Mouse (Mus musculus): Measurements from ENCODE around the gene Gtf3c1. TPM values are rescaled to one million over a fixed set of nuclear protein-coding genes. Genes with fewer than 3 reads are reported as not detected.

The Gtf3c1 gene
- polyA plus RNA-seq, 1 experiment from 2014 or later, result 30.5 TPM

DNA sequence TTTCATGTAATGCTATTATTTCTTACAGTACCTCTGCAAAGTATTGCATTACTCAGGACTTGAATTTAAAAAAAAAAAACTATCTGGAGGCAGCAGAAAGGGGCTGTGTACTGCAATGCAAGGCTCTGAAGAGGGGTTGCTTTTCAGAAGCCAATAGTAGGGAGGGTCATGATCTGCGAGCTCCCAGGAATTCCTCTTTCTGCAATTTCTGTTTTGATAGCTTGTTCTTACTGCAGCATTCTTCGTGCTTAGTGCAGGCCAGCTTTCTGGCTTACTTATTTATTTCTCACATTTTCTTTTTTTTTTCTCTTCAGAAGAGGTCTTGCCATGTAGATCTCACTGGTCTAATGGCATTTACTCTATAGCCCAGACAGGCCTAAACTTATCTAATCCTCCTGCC, 32.9 kb upstream of the Gtf3c1 start:
- WGBS, result 74% methylated on average over 2 of the region's 2 CpGs
- no peak for ATAC-seq (ENCODE audit: low read depth)

DNA sequence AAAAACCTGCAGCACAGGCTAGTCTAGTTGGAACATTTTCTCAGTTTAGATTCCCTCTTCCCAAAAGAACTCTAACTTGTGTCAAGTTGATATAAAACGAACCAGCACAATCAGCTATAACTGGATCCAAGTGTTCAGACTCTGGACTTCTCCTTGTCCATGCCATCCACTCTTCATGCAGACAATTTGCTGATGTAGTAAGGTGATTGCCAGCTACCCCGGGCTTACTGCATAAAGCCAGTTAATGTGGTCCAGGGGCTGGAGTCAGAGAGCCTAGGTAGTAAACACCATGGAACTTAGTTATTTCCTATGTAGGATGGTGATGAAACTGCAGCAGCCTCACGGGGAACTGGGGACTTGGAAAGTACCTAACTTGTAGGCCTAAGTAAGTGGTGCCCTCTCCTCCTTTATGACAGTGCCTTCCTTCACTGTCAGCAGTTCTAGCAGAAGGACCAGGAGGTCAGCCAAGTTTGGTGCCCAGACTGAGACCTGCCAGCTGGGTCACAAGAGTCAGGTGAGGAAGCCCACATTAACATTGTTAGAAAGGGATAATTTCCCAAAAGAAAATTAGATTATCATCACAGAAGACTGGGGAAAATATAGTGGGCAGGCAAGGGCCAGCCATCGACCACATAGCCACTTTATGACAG, 28.9 kb upstream of the Gtf3c1 start:
- ATAC-seq (ENCODE audit: low read depth), result no peak
- no peaks in the 10 kb centered on the region for H3K36me3 ChIP-seq (ENCODE audit: control insufficient read depth, insufficient read depth, low read length)
- peaks cover 3% of the 10 kb centered on the region; the same call in 1 of the 2 replicates for H3K4me1 ChIP-seq (replicated peaks; ENCODE audit: control insufficient read depth, insufficient read depth, low read length)
- no peak overlapping the region for H3K27ac ChIP-seq (ENCODE audit: low read length)
- H3K9me3 ChIP-seq (ENCODE audit: control insufficient read depth, low read length), result no peaks in the 10 kb centered on the region
- no peak overlapping the region for H3K9ac ChIP-seq (ENCODE audit: low read length)
- no peak overlapping the region for H3K4me3 ChIP-seq (ENCODE audit: low read length)
- H3K4me2 ChIP-seq (ENCODE audit: low read depth, low read length), result no peak overlapping the region
- no peaks in the 10 kb centered on the region for H3K27me3 ChIP-seq (ENCODE audit: control insufficient read depth, insufficient read depth, low read depth, low read length)
- WGBS, result 80% methylated on average over 4 of the region's 4 CpGs

More for the DNA sequence above, 32.9 kb upstream of the Gtf3c1 start:
- no peaks in the 10 kb centered on the region for H3K27me3 ChIP-seq (ENCODE audit: control insufficient read depth, insufficient read depth, low read depth, low read length)
- H3K36me3 ChIP-seq (ENCODE audit: control insufficient read depth, insufficient read depth, low read length), result no peaks in the 10 kb centered on the region
- no peak overlapping the region for H3K4me2 ChIP-seq (ENCODE audit: low read depth, low read length)
- no peak overlapping the region for H3K4me3 ChIP-seq (ENCODE audit: low read length)
- H3K9ac ChIP-seq (ENCODE audit: low read length), result no peak overlapping the region
- H3K4me1 ChIP-seq (replicated peaks; ENCODE audit: control insufficient read depth, insufficient read depth, low read length), result peaks cover 3% of the 10 kb centered on the region; the same call in 1 of the 2 replicates
- no peaks in the 10 kb centered on the region for H3K9me3 ChIP-seq (ENCODE audit: control insufficient read depth, low read length)
- no peak overlapping the region for H3K27ac ChIP-seq (ENCODE audit: low read length)

GRCm38 (mm10) chr7:125733791-125734190, 26.2 kb upstream of the Gtf3c1 start:
- no peak overlapping the region for H3K9ac ChIP-seq (ENCODE audit: low read length)
- no peak overlapping the region for H3K4me3 ChIP-seq (ENCODE audit: low read length)
- H3K27me3 ChIP-seq (ENCODE audit: control insufficient read depth, insufficient read depth, low read depth, low read length), result no peaks in the 10 kb centered on the region
- 78% methylated on average over 4 of the region's 4 CpGs for WGBS
- H3K4me2 ChIP-seq (ENCODE audit: low read depth, low read length), result no peak overlapping the region
- ATAC-seq (ENCODE audit: low read depth), result no peak
- no peak overlapping the region for H3K27ac ChIP-seq (ENCODE audit: low read length)
- no peaks in the 10 kb centered on the region for H3K4me1 ChIP-seq (replicated peaks; ENCODE audit: control insufficient read depth, insufficient read depth, low read length)
- H3K9me3 ChIP-seq (ENCODE audit: control insufficient read depth, low read length), result no peaks in the 10 kb centered on the region
- no peaks in the 10 kb centered on the region for H3K36me3 ChIP-seq (ENCODE audit: control insufficient read depth, insufficient read depth, low read length)

DNA sequence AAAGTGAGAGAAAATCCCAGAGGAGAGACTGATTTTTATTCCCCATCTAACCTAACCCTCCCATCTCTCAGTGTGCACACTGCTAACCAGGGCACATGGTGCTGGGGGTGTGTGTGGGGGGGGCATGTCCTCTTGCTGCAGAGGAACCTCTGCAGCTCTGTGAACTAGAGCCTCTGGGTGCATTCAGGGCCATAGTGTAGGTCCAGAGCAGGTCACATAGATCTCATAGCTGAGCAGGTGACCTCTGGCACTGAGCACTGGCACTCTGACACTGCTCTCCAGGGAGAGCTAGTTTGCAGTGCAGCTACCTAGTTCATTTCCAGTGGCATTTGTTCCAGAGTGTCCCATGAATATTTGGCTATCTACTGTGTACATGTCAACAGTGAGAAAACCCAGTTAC, 24.1 kb upstream of the Gtf3c1 start:
- Histone ChIP-seq H3K9ac (ENCODE audit: low read length) (no peak overlapping the region), H3K27ac (ENCODE audit: low read length) (no peak overlapping the region), H3K36me3 (ENCODE audit: control insufficient read depth, insufficient read depth, low read length) (no peaks in the 10 kb centered on the region), H3K27me3 (ENCODE audit: control insufficient read depth, insufficient read depth, low read depth, low read length) (no peaks in the 10 kb centered on the region), H3K9me3 (ENCODE audit: control insufficient read depth, low read length) (no peaks in the 10 kb centered on the region), H3K4me3 (ENCODE audit: low read length) (no peak overlapping the region), H3K4me2 (ENCODE audit: low read depth, low read length) (no peak overlapping the region), H3K4me1 (replicated peaks; ENCODE audit: control insufficient read depth, insufficient read depth, low read length) (no peaks in the 10 kb centered on the region)
- ATAC-seq (ENCODE audit: low read depth), result no peak

- H3K9me3 ChIP-seq (ENCODE audit: control insufficient read depth, low read length), result no peaks in the 10 kb centered on the region
- 51% methylated on average over 5 of the region's 5 CpGs for WGBS
- ATAC-seq (ENCODE audit: low read depth), result no peak
- H3K36me3 ChIP-seq (ENCODE audit: control insufficient read depth, insufficient read depth, low read length), result no peaks in the 10 kb centered on the region
- no peak overlapping the region for H3K4me2 ChIP-seq (ENCODE audit: low read depth, low read length)
- H3K4me1 ChIP-seq (replicated peaks; ENCODE audit: control insufficient read depth, insufficient read depth, low read length), result peaks cover 9% of the 10 kb centered on the region
- H3K4me3 ChIP-seq (ENCODE audit: low read length), result no peak overlapping the region
- H3K27me3 ChIP-seq (ENCODE audit: control insufficient read depth, insufficient read depth, low read depth, low read length), result no peaks in the 10 kb centered on the region
- no peak overlapping the region for H3K9ac ChIP-seq (ENCODE audit: low read length)
- no peak overlapping the region for H3K27ac ChIP-seq (ENCODE audit: low read length)
Measured at GRCm38 (mm10) chr7:125723189-125723972, 15.8 kb upstream of the Gtf3c1 start.

- ATAC-seq (ENCODE audit: low read depth), result no peak
- H3K4me1 ChIP-seq (replicated peaks; ENCODE audit: control insufficient read depth, insufficient read depth, low read length), result peaks cover 9% of the 10 kb centered on the region
Measured at GRCm38 (mm10) chr7:125722127-125722526, 14.5 kb upstream of the Gtf3c1 start.

GRCm38 (mm10) chr7:125721033-125721432, 13.5 kb upstream of the Gtf3c1 start:
- WGBS, result 51% methylated on average over 4 of the region's 4 CpGs
- H3K9me3 ChIP-seq (ENCODE audit: control insufficient read depth, low read length), result no peaks in the 10 kb centered on the region
- no peaks in the 10 kb centered on the region for H3K36me3 ChIP-seq (ENCODE audit: control insufficient read depth, insufficient read depth, low read length)
- H3K27me3 ChIP-seq (ENCODE audit: control insufficient read depth, insufficient read depth, low read depth, low read length), result no peaks in the 10 kb centered on the region
- H3K4me2 ChIP-seq (ENCODE audit: low read depth, low read length), result no peak overlapping the region
- H3K27ac ChIP-seq (ENCODE audit: low read length), result peak overlapping the region; percentile 56
- ATAC-seq (ENCODE audit: low read depth), result peak; percentile 73
- no peak overlapping the region for H3K4me3 ChIP-seq (ENCODE audit: low read length)
- no peak overlapping the region for H3K9ac ChIP-seq (ENCODE audit: low read length)
- H3K4me1 ChIP-seq (replicated peaks; ENCODE audit: control insufficient read depth, insufficient read depth, low read length), result peaks cover 17% of the 10 kb centered on the region

More at GRCm38 (mm10) chr7:125722127-125722526, 14.5 kb upstream of the Gtf3c1 start:
- Histone ChIP-seq H3K9ac (ENCODE audit: low read length) (no peak overlapping the region), H3K27ac (ENCODE audit: low read length) (no peak overlapping the region), H3K36me3 (ENCODE audit: control insufficient read depth, insufficient read depth, low read length) (no peaks in the 10 kb centered on the region), H3K27me3 (ENCODE audit: control insufficient read depth, insufficient read depth, low read depth, low read length) (no peaks in the 10 kb centered on the region), H3K9me3 (ENCODE audit: control insufficient read depth, low read length) (no peaks in the 10 kb centered on the region), H3K4me2 (ENCODE audit: low read depth, low read length) (no peak overlapping the region), H3K4me3 (ENCODE audit: low read length) (no peak overlapping the region)

DNA sequence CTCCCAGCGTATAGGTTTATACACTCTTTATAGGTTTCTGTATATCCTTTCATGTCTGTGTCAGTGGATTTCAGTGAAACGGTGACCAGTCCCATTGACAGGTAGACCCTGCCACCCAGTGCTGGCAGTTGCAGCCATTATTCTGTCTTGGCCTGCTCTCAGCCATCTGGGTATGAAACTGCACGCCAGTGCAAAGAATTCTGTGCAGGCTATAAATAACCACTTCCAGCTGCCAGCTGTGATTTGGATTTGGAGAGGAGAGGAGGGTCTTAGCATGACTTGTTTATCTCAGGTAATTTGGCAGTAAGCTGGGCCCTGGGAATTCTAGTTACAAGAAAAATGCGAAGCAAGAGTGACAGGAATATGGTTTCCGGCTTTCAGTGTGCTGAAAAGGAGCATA, 12.8 kb upstream of the Gtf3c1 start:
- Histone ChIP-seq H3K36me3 (ENCODE audit: control insufficient read depth, insufficient read depth, low read length) (no peaks in the 10 kb centered on the region), H3K4me1 (replicated peaks; ENCODE audit: control insufficient read depth, insufficient read depth, low read length) (peaks cover 17% of the 10 kb centered on the region), H3K4me3 (ENCODE audit: low read length) (no peak overlapping the region), H3K9me3 (ENCODE audit: control insufficient read depth, low read length) (no peaks in the 10 kb centered on the region), H3K4me2 (ENCODE audit: low read depth, low read length) (no peak overlapping the region), H3K9ac (ENCODE audit: low read length) (no peak overlapping the region), H3K27ac (ENCODE audit: low read length) (peak overlapping the region; percentile 56), H3K27me3 (ENCODE audit: control insufficient read depth, insufficient read depth, low read depth, low read length) (no peaks in the 10 kb centered on the region)
- 52% methylated on average over 5 of the region's 5 CpGs for WGBS
- no peak for ATAC-seq (ENCODE audit: low read depth)

GRCm38 (mm10) chr7:125717612-125718011, 10.0 kb upstream of the Gtf3c1 start:
- Histone ChIP-seq H3K4me1 (replicated peaks; ENCODE audit: control insufficient read depth, insufficient read depth, low read length) (peaks cover 17% of the 10 kb centered on the region), H3K9me3 (ENCODE audit: control insufficient read depth, low read length) (no peaks in the 10 kb centered on the region), H3K27me3 (ENCODE audit: control insufficient read depth, insufficient read depth, low read depth, low read length) (no peaks in the 10 kb centered on the region), H3K36me3 (ENCODE audit: control insufficient read depth, insufficient read depth, low read length) (no peaks in the 10 kb centered on the region), H3K4me3 (ENCODE audit: low read length) (no peak overlapping the region), H3K27ac (ENCODE audit: low read length) (no peak overlapping the region), H3K9ac (ENCODE audit: low read length) (no peak overlapping the region), H3K4me2 (ENCODE audit: low read depth, low read length) (no peak overlapping the region)
- ATAC-seq (ENCODE audit: low read depth), result no peak
